Mouse (Mus musculus) midbrain, embryonic 13.5 days (tissue): Measurements from ENCODE around the gene Xntrpc. TPM values are rescaled to one million over a fixed set of nuclear protein-coding genes. Genes with fewer than 3 reads are reported as not detected.
"Not testable (repeated sequence)": the region's sequence is repeated elsewhere in the genome, so short reads cannot be mapped to it uniquely, and the experiment has no call there.

ENCODE experiments used
- ATAC-seq: fragments of 200-750 bp; cut with Nextera tagmentation; 2 replicates; pipeline ENCODE4 v1.8.0; 2017; ENCODE audit warnings: mild to moderate bottlenecking, moderate TSS enrichment, moderate library complexity
- H3K27ac ChIP-seq: fragments of 300-500 bp; sonication (generic); 2 replicates; pipeline ENCODE4 v1.5.1; 2015; ENCODE audit warnings: inconsistent platforms, mild to moderate bottlenecking, moderate library complexity
- H3K27me3 ChIP-seq: fragments of 300-500 bp; sonication (generic); 2 replicates; pipeline ENCODE4 v1.6.1; 2015; ENCODE audit warnings: mild to moderate bottlenecking, inconsistent platforms
- H3K36me3 ChIP-seq: fragments of 300-500 bp; sonication (generic); 2 replicates; pipeline ENCODE4 v1.6.1; 2015; ENCODE audit warnings: mild to moderate bottlenecking, inconsistent platforms
- H3K4me1 ChIP-seq: fragments of 300-500 bp; sonication (generic); replicated peaks from 2 replicates; pipeline ENCODE4 v1.6.1; 2015; ENCODE audit warnings: inconsistent platforms
- H3K4me2 ChIP-seq: fragments of 300-500 bp; sonication (generic); replicated peaks from 2 replicates; pipeline ENCODE4 v1.6.1; 2015; ENCODE audit warnings: moderate library complexity, mild to moderate bottlenecking, inconsistent platforms
- H3K4me3 ChIP-seq: fragments of 300-500 bp; sonication (generic); replicated peaks from 2 replicates; pipeline ENCODE4 v1.5.1; 2015; ENCODE audit warnings: mild to moderate bottlenecking, inconsistent platforms
- H3K9ac ChIP-seq: fragments of 300-500 bp; sonication (generic); replicated peaks from 2 replicates; pipeline ENCODE4 v1.6.1; 2015; ENCODE audit warnings: mild to moderate bottlenecking, inconsistent platforms
- H3K9me3 ChIP-seq: fragments of 300-500 bp; sonication (generic); 2 replicates; pipeline ENCODE4 v1.6.1; 2016; ENCODE audit warnings: mild to moderate bottlenecking, inconsistent platforms
- WGBS: fragments of 180-500 bp; shearing (Covaris S2); methylation state at CpG from one replicate; pipeline ENCODE4 v1.1.7; 2015; 5-methylcytosine and 5-hydroxymethylcytosine counted together
- polyA plus RNA-seq: library from polyadenylated mRNA; unstranded; fragments of >200 nt; fragmentation: Nextera tagmentation; extraction: Ambion mirVana; gene quantifications from 2 replicates; pipeline ENCODE4 v1.2.1, GENCODE M21; 2015

The Xntrpc gene
- polyA plus RNA-seq, 1 experiment from 2014 or later: 1.5 TPM

DNA sequence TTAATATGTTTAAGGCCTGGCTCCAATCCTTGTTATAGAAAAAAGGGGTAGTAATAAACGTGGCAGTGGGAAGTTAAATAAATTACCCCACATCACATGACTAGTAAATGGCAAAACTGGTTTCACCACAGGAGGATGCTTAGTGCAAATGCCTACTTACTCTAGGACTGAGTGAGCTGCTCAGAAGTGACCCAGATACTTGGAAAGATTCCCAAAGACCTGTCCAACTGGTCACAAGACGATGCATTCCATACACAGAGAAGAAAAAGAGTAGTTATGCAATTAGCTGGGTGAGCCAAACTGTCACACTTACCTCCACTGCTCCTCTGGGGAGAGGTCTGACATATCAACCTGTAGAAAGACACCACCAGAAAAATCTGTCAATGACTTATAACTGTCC, 23.2 kb upstream of the Xntrpc start:
- H3K36me3 ChIP-seq: peaks cover 42% of the 10 kb centered on the region
- H3K4me3 ChIP-seq: no peak overlapping the region
- no peaks in the 10 kb centered on the region for H3K27me3 ChIP-seq
- ATAC-seq: no peak
- H3K27ac ChIP-seq: no peak overlapping the region
- no peak overlapping the region for H3K9ac ChIP-seq
- H3K4me2 ChIP-seq: no peak overlapping the region
- no peaks in the 10 kb centered on the region for H3K9me3 ChIP-seq
- H3K4me1 ChIP-seq: no peaks in the 10 kb centered on the region
- WGBS: 94% methylated on average over 2 of the region's 2 CpGs

DNA sequence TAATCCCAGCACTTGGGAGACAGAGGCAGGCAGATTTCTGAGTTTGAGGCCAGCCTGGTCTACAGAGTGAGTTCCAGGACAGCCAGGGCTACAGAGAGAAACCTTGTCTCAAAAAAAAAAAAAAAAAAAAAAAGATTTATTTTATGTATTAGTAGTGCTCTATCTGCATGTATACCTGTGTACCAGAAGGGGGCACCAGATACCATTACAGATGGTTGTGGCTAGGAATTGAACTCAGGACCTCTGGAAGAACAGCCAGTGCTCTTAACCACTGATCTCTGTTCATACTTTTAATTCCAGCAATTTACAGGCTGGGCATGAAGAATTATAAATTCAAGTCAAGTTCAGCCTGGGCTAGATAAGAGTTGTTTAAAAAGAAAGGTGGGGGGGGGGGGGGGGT, 17.0 kb upstream of the Xntrpc start:
- not testable (repeated sequence) for H3K4me3 ChIP-seq, H3K4me1 ChIP-seq, H3K27me3 ChIP-seq, ATAC-seq, H3K4me2 ChIP-seq, H3K27ac ChIP-seq, H3K9ac ChIP-seq, H3K9me3 ChIP-seq
- H3K36me3 ChIP-seq: peaks cover 10% of the 10 kb centered on the region

GRCm38 (mm10) chr7:102061353-102061752, 4.2 kb upstream of the Xntrpc start:
- WGBS: 95% methylated on average over 3 of the region's 3 CpGs
- no peak for ATAC-seq
- no peak overlapping the region for H3K4me2 ChIP-seq

GRCm38 (mm10) chr7:102062203-102062602, 3.3 kb upstream of the Xntrpc start:
- no peak overlapping the region for H3K27ac ChIP-seq
- 100% methylated on average over 1 of the region's 1 CpGs for WGBS
- H3K4me3 ChIP-seq: no peak overlapping the region
- no peaks in the 10 kb centered on the region for H3K27me3 ChIP-seq
- peaks cover 35% of the 10 kb centered on the region for H3K4me1 ChIP-seq
- no peak overlapping the region for H3K9ac ChIP-seq
- H3K9me3 ChIP-seq: no peaks in the 10 kb centered on the region
- no peak overlapping the region for H3K4me2 ChIP-seq
- no peak for ATAC-seq
- H3K36me3 ChIP-seq: peaks cover 17% of the 10 kb centered on the region; the same call in 1 of the 2 replicates

More at GRCm38 (mm10) chr7:102061353-102061752, 4.2 kb upstream of the Xntrpc start:
- no peak overlapping the region for H3K9ac ChIP-seq
- no peak overlapping the region for H3K27ac ChIP-seq
- peaks cover 25% of the 10 kb centered on the region; the same call in 1 of the 2 replicates for H3K36me3 ChIP-seq
- H3K9me3 ChIP-seq: no peaks in the 10 kb centered on the region
- H3K4me3 ChIP-seq: no peak overlapping the region
- no peaks in the 10 kb centered on the region for H3K27me3 ChIP-seq
- peaks cover 31% of the 10 kb centered on the region for H3K4me1 ChIP-seq

DNA sequence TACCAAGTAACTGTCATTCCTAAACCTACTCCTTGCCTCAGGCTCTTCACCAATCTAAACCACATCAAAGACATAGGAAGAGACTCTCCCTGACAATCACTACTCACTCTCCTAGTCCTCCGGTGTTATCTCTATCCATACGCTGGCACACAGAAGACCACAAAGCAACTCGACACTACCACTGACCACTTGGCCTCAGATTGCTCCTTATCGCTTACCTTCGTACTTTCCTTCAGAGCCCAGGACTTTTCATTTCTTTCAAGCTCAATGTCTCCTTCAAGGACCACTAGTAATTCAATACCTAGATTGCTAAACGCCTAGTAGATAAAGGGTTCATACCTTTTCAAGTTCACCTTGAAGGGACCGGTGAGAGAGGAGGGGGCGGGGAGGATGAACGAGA, 1.6 kb upstream of the Xntrpc start:
- Histone ChIP-seq H3K4me2 (peak overlapping the region; percentile 75), H3K9me3 (no peaks in the 10 kb centered on the region), H3K4me1 (peaks cover 35% of the 10 kb centered on the region), H3K9ac (peak overlapping the region; percentile 81; the same call in 1 of the 2 replicates), H3K36me3 (peaks cover 9% of the 10 kb centered on the region; the same call in 1 of the 2 replicates), H3K4me3 (peak overlapping the region; percentile 81), H3K27ac (no peak overlapping the region), H3K27me3 (no peaks in the 10 kb centered on the region)
- WGBS: 90% methylated on average over 9 of the region's 9 CpGs
- ATAC-seq: no peak

DNA sequence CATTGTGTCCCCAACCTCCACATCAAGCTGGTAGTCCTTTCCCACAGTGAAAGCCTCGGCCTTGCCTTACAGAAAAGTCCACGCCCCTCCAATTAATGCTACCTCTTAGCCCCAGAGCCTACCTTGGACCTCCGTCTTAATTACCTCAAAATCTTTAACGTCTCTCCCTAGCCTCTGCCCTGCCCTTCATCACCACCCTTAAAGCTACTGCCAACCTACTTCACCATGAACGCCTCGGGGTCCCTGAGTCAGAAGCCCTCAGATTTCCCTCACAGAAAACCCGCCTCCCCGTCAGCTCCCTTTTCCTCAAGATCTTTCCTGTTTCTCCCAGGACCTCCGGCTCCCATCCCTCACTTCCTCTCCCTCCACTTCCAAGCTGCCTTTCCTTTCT, 863 bp upstream of the Xntrpc start:
- Histone ChIP-seq H3K36me3 (peaks cover 1% of the 10 kb centered on the region; the same call in 1 of the 2 replicates), H3K27ac (peak overlapping the region; percentile 80), H3K9me3 (no peaks in the 10 kb centered on the region), H3K4me3 (peak overlapping the region; percentile 81), H3K27me3 (no peaks in the 10 kb centered on the region), H3K4me1 (peaks cover 35% of the 10 kb centered on the region), H3K9ac (peak overlapping the region; percentile 81), H3K4me2 (peak overlapping the region; percentile 75)
- WGBS: 2% methylated on average over 9 of the region's 9 CpGs
- peak; percentile 59 for ATAC-seq

- 83% methylated on average over 6 of the region's 6 CpGs for WGBS
- ATAC-seq: no peak
- Histone ChIP-seq H3K36me3 (peaks cover 11% of the 10 kb centered on the region), H3K9ac (peak overlapping the region; percentile 81; the same call in 1 of the 2 replicates), H3K4me3 (peak overlapping the region; percentile 81), H3K27me3 (no peaks in the 10 kb centered on the region), H3K9me3 (no peaks in the 10 kb centered on the region), H3K27ac (no peak overlapping the region), H3K4me2 (peak overlapping the region; percentile 75), H3K4me1 (peaks cover 35% of the 10 kb centered on the region)
Observed at GRCm38 (mm10) chr7:102066363-102066762, 850 bp downstream of the Xntrpc start.

DNA sequence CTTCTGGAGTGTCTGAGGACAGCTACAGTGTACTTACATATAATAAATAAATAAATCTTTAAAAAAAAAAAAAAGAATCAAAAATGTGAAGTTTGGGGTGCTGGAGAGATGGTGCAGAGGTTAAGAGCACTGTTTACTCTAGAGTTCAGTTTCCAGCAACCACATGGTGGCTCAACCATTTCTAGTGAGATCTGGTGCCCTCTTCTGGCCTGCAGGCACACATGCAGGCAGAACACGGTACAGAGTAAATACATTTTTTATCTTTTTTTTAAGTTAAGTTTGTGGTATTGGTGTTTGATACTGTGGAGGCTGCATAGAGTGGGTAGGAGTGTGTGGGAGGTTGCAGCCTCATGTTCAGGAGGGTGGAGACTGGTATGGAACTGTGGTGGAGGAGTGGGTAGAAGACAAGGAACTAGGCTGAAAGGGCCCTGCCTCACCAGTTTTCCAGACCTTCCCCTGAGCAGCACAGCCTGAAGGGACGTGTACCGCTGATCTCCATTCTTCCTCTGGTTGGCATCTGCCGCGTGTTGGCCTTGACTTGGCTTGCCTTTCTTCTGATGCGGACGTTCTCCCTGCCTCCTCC, 11.3 kb downstream of the Xntrpc start:
- peaks cover 83% of the 10 kb centered on the region for H3K36me3 ChIP-seq
- H3K27ac ChIP-seq: no peak overlapping the region
- H3K27me3 ChIP-seq: no peaks in the 10 kb centered on the region
- H3K4me3 ChIP-seq: no peak overlapping the region
- no peak overlapping the region for H3K4me2 ChIP-seq
- no peak for ATAC-seq
- 75% methylated on average over 7 of the region's 7 CpGs for WGBS
- no peak overlapping the region for H3K9ac ChIP-seq
- no peaks in the 10 kb centered on the region for H3K4me1 ChIP-seq
- no peaks in the 10 kb centered on the region for H3K9me3 ChIP-seq

DNA sequence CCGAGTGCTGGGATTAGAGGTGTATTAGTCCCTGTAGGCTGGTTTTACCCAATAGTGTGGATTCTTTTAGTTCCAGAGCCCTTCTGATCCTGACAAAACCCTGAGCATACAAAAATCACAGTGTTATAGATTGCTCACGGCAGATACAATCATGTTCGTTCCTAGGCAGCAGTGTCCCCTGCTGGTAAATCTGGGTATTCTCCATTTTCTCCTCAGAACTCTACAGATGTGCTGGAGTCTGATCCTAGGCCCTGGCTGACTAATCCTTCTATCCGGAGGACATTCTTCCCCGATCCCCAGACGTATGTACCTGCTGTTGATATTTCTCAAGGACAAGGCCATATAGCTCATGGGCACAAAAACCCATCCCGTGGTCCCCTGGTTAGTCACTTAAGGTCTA, 13.0 kb downstream of the Xntrpc start:
- Histone ChIP-seq H3K27me3 (no peaks in the 10 kb centered on the region), H3K27ac (no peak overlapping the region), H3K4me2 (no peak overlapping the region), H3K4me3 (no peak overlapping the region), H3K9ac (no peak overlapping the region), H3K4me1 (no peaks in the 10 kb centered on the region), H3K9me3 (no peaks in the 10 kb centered on the region), H3K36me3 (peaks cover 84% of the 10 kb centered on the region)
- no peak for ATAC-seq
- WGBS: 78% methylated on average over 7 of the region's 7 CpGs

- Histone ChIP-seq H3K4me3 (no peak overlapping the region), H3K27ac (no peak overlapping the region), H3K9me3 (no peaks in the 10 kb centered on the region), H3K9ac (no peak overlapping the region), H3K27me3 (no peaks in the 10 kb centered on the region), H3K4me2 (no peak overlapping the region), H3K36me3 (peaks cover 86% of the 10 kb centered on the region), H3K4me1 (no peaks in the 10 kb centered on the region)
- ATAC-seq: no peak
- 92% methylated on average over 8 of the region's 8 CpGs for WGBS
Observed at GRCm38 (mm10) chr7:102080311-102080710, 14.8 kb downstream of the Xntrpc start.

DNA sequence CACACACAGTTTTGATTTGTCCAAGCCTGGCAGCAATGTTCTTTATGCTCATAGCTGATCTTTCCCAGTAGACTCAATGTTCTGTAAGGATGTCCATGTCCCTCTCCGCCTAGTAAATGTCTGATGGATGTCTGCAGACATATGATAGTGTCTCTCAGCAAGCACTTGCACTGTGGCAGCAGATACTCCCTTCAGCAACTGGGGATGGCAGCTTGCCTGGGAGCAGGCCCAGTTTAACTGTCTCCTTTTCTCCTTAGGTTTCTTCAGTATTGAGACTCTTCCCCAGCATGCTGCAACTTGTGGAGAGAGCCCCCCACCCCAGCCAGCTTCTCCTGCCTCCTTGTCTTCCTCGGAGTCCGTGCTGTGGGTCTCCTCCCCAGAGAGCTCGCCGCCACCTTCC, 16.3 kb downstream of the Xntrpc start:
- H3K27ac ChIP-seq: no peak overlapping the region
- H3K4me3 ChIP-seq: no peak overlapping the region
- H3K9ac ChIP-seq: no peak overlapping the region
- no peaks in the 10 kb centered on the region for H3K9me3 ChIP-seq
- no peak overlapping the region for H3K4me2 ChIP-seq
- H3K4me1 ChIP-seq: no peaks in the 10 kb centered on the region
- H3K36me3 ChIP-seq: peaks cover 78% of the 10 kb centered on the region
- H3K27me3 ChIP-seq: no peaks in the 10 kb centered on the region
- no peak for ATAC-seq
- 96% methylated on average over 5 of the region's 5 CpGs for WGBS

GRCm38 (mm10) chr7:102082816-102083215, 17.3 kb downstream of the Xntrpc start, which contains the start of gene Trpc2:
TSS of gene Trpc2 (plus strand) at chr7:102083116.
- H3K36me3 ChIP-seq: peaks cover 68% of the 10 kb centered on the region
- no peak within 1 kb of the TSS for H3K4me3 ChIP-seq
- H3K9me3 ChIP-seq: no peaks in the 10 kb centered on the region
- no peaks in the 10 kb centered on the region for H3K4me1 ChIP-seq
- 80% methylated on average over 5 of the region's 5 CpGs for WGBS
- H3K9ac ChIP-seq: no peak within 1 kb of the TSS
- H3K4me2 ChIP-seq: no peak within 1 kb of the TSS
- ATAC-seq: no peak
- no peaks in the 10 kb centered on the region for H3K27me3 ChIP-seq
- no peak within 1 kb of the TSS for H3K27ac ChIP-seq
